Mouse (Mus musculus) brain, adult 10 weeks (tissue): ENCODE results near the gene Gm13275. TPM values are rescaled to one million over a fixed set of nuclear protein-coding genes. Genes with fewer than 3 reads are reported as not detected.

Source experiments
- polyA plus RNA-seq: library from polyadenylated mRNA; stranded (reverse); fragments of 350-450 nt; fragmentation: Illumina TruSeq; extraction: RNeasy Lipid Tissue Mini Kit (QIAGEN cat#74804); gene quantifications from one replicate; pipeline ENCODE4 v1.2.3, GENCODE M21; 2015; ENCODE audit warnings: low read depth, low replicate concordance

Gene Gm13275
- polyA plus RNA-seq, result not detected

DNA sequence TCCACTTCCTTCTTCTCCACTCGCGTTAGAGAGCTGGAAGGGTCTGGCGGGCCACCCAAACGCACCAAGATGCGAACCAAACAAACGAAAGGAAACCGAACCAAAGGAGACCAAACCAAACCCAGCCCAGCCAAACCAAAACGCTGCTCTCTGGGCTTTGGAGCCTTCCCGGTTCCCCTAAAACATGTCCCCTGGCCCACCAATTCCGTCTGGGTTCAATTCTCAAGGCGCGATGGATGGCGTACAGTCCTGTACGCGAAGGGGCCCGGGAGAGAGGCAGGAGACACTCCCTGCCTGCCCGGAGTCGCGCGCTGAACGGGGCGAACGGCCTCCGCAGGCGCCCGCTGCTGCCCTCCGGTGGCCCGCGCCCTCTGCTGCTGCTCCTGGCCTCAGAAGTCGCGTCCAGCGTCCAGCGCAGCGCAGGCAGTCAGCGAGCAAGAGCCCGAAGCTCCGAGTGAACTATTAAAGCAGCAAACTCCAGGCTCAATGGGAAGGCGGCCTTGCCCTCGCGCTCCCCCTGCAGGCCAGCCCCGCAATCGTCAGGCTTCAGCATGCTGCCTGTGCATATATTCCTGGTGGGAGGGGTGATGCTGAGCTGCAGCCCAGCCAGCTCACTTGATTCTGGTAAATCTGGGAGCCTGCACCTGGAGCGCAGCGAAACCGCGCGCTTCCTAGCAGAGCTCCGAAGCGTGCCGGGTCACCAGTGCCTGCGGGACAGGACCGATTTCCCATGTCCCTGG, at the start of gene Gm13275:
Gene Gm13275, plus strand, starts transcription at position 552 of the 740 bp plus-strand sequence.

GRCm38 (mm10) chr4:88754818-88755340, 39.4 kb upstream of the Gm13275 start, which contains the start of gene Gm13271:
Gene Gm13271 (plus strand): TSS chr4:88754868.

DNA sequence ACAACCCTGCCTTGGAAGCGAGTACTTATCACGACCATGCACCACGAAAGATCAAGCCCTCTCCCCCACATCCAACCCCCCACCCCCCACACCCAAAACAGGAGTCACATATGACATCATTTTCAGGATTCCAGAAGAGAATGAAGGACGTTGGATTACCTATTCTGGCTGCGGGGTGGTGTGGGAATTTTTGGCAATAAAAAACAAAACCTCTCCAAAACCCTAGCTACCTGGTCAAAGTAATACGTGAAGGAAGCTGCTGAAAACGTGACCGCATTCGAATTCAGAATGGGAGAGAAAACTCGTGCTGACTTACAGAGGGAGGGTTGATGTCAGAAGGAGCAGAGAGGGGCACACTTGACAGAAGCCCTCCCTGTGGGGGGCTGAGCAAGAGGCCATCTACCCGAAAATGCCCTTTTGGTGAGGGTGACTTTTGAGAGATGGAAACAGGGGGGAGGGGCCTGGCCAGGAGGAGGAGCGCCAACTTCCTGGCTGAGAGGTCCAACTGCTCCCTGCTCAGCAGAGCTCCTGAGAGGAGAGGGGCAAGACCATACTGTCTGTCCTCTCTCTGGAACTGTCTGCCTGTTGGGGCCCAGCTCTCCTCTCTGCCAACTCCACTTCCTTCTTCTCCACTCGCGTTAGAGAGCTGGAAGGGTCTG, 34.5 kb upstream of the Gm13275 start, which contains the start of gene Gm13283:
Gene Gm13283, plus strand, starts transcription at position 510 of the 659 bp plus-strand sequence.

GRCm38 (mm10) chr4:88773534-88773933, 20.8 kb upstream of the Gm13275 start, which contains the start of gene Gm13290:
Gene Gm13290 (plus strand): TSS chr4:88773834.

GRCm38 (mm10) chr4:88776622-88777021, 17.7 kb upstream of the Gm13275 start, which contains the start of gene Gm13289:
Gene Gm13289 (plus strand): TSS chr4:88776922.

GRCm38 (mm10) chr4:88779550-88779949, 14.7 kb upstream of the Gm13275 start, which contains the start of gene Gm13272:
Gene Gm13272 (plus strand): TSS chr4:88779850.

DNA sequence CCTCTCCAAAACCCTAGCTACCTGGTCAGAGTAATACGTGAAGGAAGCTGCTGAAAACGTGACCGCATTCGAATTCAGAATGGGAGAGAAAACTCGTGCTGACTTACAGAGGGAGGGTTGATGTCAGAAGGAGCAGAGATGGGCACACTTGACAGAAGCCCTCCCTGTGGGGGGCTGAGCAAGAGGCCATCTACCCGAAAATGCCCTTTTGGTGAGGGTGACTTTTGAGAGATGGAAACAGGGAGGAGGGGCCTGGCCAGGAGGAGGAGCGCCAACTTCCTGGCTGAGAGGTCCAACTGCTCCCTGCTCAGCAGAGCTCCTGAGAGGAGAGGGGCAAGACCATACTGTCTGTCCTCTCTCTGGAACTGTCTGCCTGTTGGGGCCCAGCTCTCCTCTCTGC, 12.5 kb upstream of the Gm13275 start, which contains the start of gene Ifnz:
Gene Ifnz, plus strand, starts transcription at position 301 of the 400 bp plus-strand sequence.

DNA sequence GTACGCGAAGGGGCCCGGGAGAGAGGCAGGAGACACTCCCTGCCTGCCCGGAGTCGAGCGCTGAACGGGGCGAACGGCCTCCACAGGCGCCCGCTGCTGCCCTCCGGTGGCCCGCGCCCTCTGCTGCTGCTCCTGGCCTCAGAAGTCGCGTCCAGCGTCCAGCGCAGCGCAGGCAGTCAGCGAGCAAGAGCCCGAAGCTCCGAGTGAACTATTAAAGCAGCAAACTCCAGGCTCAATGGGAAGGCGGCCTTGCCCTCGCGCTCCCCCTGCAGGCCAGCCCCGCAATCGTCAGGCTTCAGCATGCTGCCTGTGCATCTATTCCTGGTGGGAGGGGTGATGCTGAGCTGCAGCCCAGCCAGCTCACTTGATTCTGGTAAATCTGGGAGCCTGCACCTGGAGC, 8.9 kb upstream of the Gm13275 start, which contains the start of gene Gm13276:
Gene Gm13276, plus strand, starts transcription at position 301 of the 400 bp plus-strand sequence.

GRCm38 (mm10) chr4:88788402-88788801, 5.9 kb upstream of the Gm13275 start, which contains the start of gene Gm13277:
Gene Gm13277 (plus strand): TSS chr4:88788632.

GRCm38 (mm10) chr4:88791250-88791649, 3.0 kb upstream of the Gm13275 start, which contains the start of gene Gm13278:
Gene Gm13278 (plus strand): TSS chr4:88791550.

GRCm38 (mm10) chr4:88797097-88797496, 2.8 kb downstream of the Gm13275 start, which contains the start of gene Gm13279:
Gene Gm13279 (plus strand): TSS chr4:88797397.

GRCm38 (mm10) chr4:88799365-88799764, 5.1 kb downstream of the Gm13275 start, which contains the start of gene Gm13285:
Gene Gm13285 (plus strand): TSS chr4:88799665.

GRCm38 (mm10) chr4:88802954-88803353, 8.7 kb downstream of the Gm13275 start, which contains the start of gene Gm13287:
Gene Gm13287 (plus strand): TSS chr4:88803254.

GRCm38 (mm10) chr4:88805231-88805630, 10.9 kb downstream of the Gm13275 start, which contains the start of gene Gm13288:
Gene Gm13288 (plus strand): TSS chr4:88805531.

DNA sequence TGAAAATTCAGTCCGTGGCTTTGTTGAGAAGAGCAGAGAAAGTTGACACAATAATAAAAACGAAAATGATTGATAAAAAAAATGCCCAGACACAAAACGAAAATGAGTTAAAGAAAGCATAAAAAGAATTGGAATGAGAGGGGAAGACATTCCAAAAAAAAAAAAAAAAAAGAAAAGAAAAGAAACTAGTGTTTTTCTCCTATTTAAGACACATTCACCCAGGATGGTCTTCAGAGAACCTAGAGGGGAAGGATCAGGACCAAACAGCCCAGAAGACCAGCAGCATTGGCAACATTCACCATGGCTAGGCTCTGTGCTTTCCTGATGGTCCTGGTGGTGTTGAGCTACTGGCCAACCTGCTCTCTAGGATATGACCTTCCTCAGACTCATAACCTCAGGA, 21.6 kb downstream of the Gm13275 start, which contains the start of gene Ifna7:
Gene Ifna7, plus strand, starts transcription at position 301 of the 400 bp plus-strand sequence.

GRCm38 (mm10) chr4:88819659-88820058, 25.4 kb downstream of the Gm13275 start, which contains the start of gene Ifna11:
Gene Ifna11 (plus strand): TSS chr4:88819959.

GRCm38 (mm10) chr4:88827116-88827515, 32.8 kb downstream of the Gm13275 start, which contains the start of gene Ifna6:
Gene Ifna6 (plus strand): TSS chr4:88827416.

DNA sequence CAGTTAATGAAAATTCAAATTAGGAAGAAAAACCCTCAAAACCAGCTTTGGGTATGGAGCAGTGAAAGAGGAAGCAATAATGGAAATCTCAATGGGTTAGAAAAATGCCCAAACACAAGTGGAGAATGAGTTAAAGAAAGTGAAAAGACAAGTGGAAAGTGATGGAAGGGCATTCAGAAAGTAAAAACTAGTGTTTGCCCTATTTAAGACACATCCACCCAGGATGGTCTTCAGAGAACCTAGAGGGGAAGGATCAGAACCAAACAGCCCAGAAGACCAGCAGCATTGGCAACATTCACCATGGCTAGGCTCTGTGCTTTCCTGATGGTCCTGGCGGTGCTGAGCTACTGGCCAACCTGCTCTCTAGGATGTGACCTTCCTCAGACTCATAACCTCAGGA, 40.9 kb downstream of the Gm13275 start, which contains the start of gene Ifna5:
Gene Ifna5, plus strand, starts transcription at position 301 of the 400 bp plus-strand sequence.

GRCm38 (mm10) chr4:88841438-88841911, 47.2 kb downstream of the Gm13275 start, which contains the start of gene Ifna4:
Gene Ifna4 (plus strand): TSS chr4:88841861.

